Mouse (Mus musculus): ENCODE results near the gene Rpl23a. TPM values are rescaled to one million over a fixed set of nuclear protein-coding genes. Genes with fewer than 3 reads are reported as not detected.
A peak's percentile ranks its signal among the peaks of the same experiment; 100 is the strongest.

Gene Rpl23a
- polyA plus RNA-seq, 1 experiment from 2014 or later, result 997 TPM

DNA sequence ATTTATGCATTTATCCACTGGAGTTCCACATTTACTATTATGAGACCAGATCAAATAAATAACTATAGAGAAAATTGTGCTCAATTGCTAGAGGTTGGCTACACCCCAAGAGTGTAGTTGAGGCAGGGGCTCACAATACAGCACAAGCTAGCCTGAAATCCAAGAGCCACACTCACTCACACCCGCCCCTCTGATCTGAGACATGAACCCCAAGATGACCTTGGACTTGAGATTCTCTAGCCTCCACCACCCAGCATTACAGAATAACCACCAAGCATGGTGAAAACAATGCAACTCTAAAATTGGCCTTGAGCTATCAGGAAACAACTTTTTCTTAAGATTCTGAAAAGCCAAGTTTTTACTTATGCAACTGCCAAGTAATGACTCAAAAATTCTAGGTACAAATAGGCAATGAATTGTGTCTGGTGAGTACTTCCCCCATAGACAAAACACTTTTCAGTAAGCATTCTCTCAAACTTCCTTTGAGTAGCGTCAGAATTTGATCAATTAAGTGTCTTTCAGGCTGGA, 1.5 kb downstream of the Rpl23a start:
- Histone ChIP-seq H3K27ac (no peak overlapping the region), H3K4me3 (replicated peaks) (peak overlapping the region; percentile 75), H3K27me3 (no peaks in the 10 kb centered on the region), H3K4me2 (peak overlapping the region; percentile 75), H3K9me3 (no peaks in the 10 kb centered on the region), H3K4me1 (peaks cover 61% of the 10 kb centered on the region), H3K9ac (peak overlapping the region; percentile 83), H3K36me3 (replicated peaks) (peaks cover 30% of the 10 kb centered on the region)
- ATAC-seq (ENCODE audit: low FRiP score), result no peak
- WGBS, result 53% methylated on average over 2 of the region's 2 CpGs

GRCm38 (mm10) chr11:78180081-78180761, 3.2 kb downstream of the Rpl23a start:
- 83% methylated on average over 6 of the region's 6 CpGs for WGBS
- no peaks in the 10 kb centered on the region for H3K27me3 ChIP-seq
- ATAC-seq (ENCODE audit: low FRiP score), result no peak
- H3K4me1 ChIP-seq, result peaks cover 68% of the 10 kb centered on the region
- H3K9ac ChIP-seq, result no peak overlapping the region
- peaks cover 30% of the 10 kb centered on the region for H3K36me3 ChIP-seq (replicated peaks)
- H3K4me2 ChIP-seq, result peak overlapping the region; percentile 80; the same call in 1 of the 2 replicates
- no peak overlapping the region for H3K27ac ChIP-seq
- H3K9me3 ChIP-seq, result no peaks in the 10 kb centered on the region
- H3K4me3 ChIP-seq (replicated peaks), result no peak overlapping the region

GRCm38 (mm10) chr11:78179438-78179999, 3.9 kb downstream of the Rpl23a start:
- peak overlapping the region; percentile 80 for H3K4me2 ChIP-seq
- peaks cover 68% of the 10 kb centered on the region for H3K4me1 ChIP-seq
- no peak for ATAC-seq (ENCODE audit: low FRiP score)
- peak overlapping the region; percentile 64 for H3K4me3 ChIP-seq (replicated peaks)
- H3K27me3 ChIP-seq, result no peaks in the 10 kb centered on the region
- peak overlapping the region; percentile 91 for H3K27ac ChIP-seq
- no peaks in the 10 kb centered on the region for H3K9me3 ChIP-seq
- 39% methylated on average over 8 of the region's 8 CpGs for WGBS
- H3K36me3 ChIP-seq (replicated peaks), result peaks cover 30% of the 10 kb centered on the region
- peak overlapping the region; percentile 73; the same call in 1 of the 2 replicates for H3K9ac ChIP-seq

- H3K4me3 ChIP-seq (replicated peaks), result peak overlapping the region; percentile 64
- under 1% methylated on average over 29 of the region's 29 CpGs for WGBS
- peak overlapping the region; percentile 80 for H3K4me2 ChIP-seq
- no peaks in the 10 kb centered on the region for H3K9me3 ChIP-seq
- peaks cover 64% of the 10 kb centered on the region for H3K4me1 ChIP-seq
- peaks cover 30% of the 10 kb centered on the region for H3K36me3 ChIP-seq (replicated peaks)
- H3K27me3 ChIP-seq, result no peaks in the 10 kb centered on the region
- ATAC-seq (ENCODE audit: low FRiP score), result peak; percentile 2; the same call in 1 of the 2 replicates
- peak overlapping the region; percentile 91 for H3K27ac ChIP-seq
- peak overlapping the region; percentile 73 for H3K9ac ChIP-seq
Observed at GRCm38 (mm10) chr11:78178859-78179437, 4.4 kb downstream of the Rpl23a start.

DNA sequence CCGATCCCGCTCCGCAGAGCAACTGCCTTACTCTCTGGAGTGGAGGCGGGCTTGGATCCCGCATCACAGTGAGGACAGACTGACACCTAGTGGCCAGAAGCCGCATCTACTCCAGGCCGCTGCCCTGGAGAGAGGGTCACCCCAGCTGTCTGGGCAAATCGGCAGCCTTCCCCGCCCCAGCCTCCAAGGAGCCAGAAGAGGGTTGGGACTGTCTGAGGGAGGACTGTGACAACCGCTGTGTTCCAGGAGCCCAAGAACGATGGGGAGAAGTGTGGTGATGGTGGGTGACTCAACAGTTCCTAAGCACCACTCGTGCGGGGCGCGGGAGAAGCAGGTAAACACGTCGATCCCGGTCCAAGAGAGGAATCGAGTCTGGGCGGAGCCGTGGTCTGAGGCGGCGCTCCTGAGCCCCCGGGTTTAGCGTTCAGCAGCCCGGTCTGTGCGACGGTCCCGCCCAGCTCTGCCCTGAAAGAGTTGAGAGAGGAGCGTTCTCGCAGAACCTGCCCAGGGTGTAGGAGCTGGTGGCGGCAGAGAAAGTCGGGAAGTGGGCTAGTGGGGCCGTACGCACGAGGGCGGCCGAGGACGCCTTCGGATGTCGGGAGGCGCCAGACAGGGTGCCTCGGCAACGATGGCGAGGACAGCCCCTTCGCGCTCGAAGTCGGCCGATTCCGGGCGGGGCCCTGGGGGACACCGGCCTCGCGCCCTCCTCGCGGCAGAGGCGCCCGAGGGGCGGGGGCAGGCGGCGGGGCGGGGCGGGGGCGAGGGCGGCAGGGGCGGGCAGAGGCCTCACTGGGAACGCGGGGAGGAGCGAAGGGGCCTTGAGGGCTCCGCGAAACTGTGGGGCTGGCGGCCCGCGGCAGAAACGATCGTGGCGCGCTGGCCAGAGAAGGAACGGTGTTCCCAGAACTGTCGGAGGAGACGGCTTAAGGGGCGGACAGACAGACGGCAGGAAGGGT, 5.2 kb downstream of the Rpl23a start:
- Histone ChIP-seq H3K4me2 (peak overlapping the region; percentile 80), H3K4me3 (replicated peaks) (peak overlapping the region; percentile 64), H3K27ac (peak overlapping the region; percentile 91), H3K9me3 (no peaks in the 10 kb centered on the region), H3K9ac (peak overlapping the region; percentile 73), H3K4me1 (peaks cover 62% of the 10 kb centered on the region), H3K27me3 (no peaks in the 10 kb centered on the region), H3K36me3 (replicated peaks) (peaks cover 30% of the 10 kb centered on the region)
- WGBS, result under 1% methylated on average over 69 of the region's 84 CpGs
- peak; percentile 87 for ATAC-seq (ENCODE audit: low FRiP score)

DNA sequence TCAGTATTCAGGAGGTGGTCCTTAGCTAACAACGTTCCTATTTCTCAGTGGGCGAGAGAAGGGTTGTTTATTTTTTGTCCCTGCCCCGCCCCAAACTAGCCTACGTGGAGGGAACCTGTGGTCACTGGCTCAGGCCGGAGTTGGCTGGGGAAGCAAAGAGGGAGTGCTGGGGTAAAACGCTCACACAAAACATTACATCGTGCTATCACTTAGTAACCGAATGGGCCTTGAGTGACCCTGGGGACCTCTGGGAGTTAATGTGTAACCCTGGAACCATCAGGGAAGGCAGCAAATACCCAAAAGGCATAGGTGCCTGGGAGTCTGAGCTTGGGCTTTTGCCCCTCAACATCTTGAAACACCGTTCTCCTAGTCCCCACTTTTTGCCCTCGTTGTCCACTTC, 5.9 kb downstream of the Rpl23a start:
- Histone ChIP-seq H3K4me1 (peaks cover 60% of the 10 kb centered on the region), H3K27ac (0 out of 2 replicates have a peak overlapping the region, but pooled peaks have one; percentile 91), H3K4me3 (replicated peaks) (peak overlapping the region; percentile 64), H3K4me2 (peak overlapping the region; percentile 80), H3K27me3 (no peaks in the 10 kb centered on the region), H3K36me3 (replicated peaks) (peaks cover 30% of the 10 kb centered on the region), H3K9me3 (no peaks in the 10 kb centered on the region), H3K9ac (peak overlapping the region; percentile 54; the same call in 1 of the 2 replicates)
- WGBS, result 3% methylated on average over 10 of the region's 10 CpGs
- ATAC-seq (ENCODE audit: low FRiP score), result no peak

- H3K27me3 ChIP-seq, result no peaks in the 10 kb centered on the region
- H3K4me3 ChIP-seq (replicated peaks), result peak overlapping the region; percentile 64
- no peaks in the 10 kb centered on the region for H3K9me3 ChIP-seq
- WGBS, result under 1% methylated on average over 23 of the region's 23 CpGs
- H3K9ac ChIP-seq, result peak overlapping the region; percentile 54
- peak overlapping the region; percentile 84; the same call in 1 of the 2 replicates for H3K27ac ChIP-seq
- H3K36me3 ChIP-seq (replicated peaks), result peaks cover 27% of the 10 kb centered on the region
- H3K4me1 ChIP-seq, result peaks cover 55% of the 10 kb centered on the region
- peak overlapping the region; percentile 80 for H3K4me2 ChIP-seq
- ATAC-seq (ENCODE audit: low FRiP score), result no peak
Observed at GRCm38 (mm10) chr11:78176905-78177331, 6.5 kb downstream of the Rpl23a start.

DNA sequence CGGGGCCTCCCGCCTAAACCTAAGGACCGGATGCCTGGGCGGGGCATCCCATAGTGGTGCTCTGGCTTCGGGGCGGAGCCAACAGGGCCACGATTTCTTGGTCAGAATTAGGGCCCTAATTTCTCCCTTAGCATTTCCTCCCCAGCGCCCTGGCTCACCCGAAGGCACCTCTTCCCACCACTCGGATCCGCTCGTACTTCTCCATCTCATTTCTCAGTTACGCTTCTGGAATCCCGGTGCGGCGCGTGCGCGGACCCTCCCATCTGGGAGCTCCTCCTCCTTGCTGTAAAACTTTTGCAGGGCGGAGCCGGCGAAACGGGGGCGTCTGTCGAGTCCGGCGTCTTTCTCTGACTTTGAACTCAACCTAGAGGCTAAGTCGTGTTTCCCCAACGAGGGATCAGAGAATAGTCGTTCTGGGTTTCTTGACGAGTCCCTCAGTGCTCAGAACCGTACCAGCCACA, 7.0 kb downstream of the Rpl23a start, which contains the start of the genes Nek8 and Tlcd1:
Gene Nek8 (minus strand): TSS at position 274 of the 461 bp plus-strand sequence.
Gene Tlcd1 (plus strand): TSS at position 310 of the 461 bp plus-strand sequence.
- peak within 1 kb of the TSS; percentile 64 for H3K4me3 ChIP-seq (replicated peaks)
- ATAC-seq (ENCODE audit: low FRiP score), result peak; percentile 62
- peak within 1 kb of the TSS; percentile 54 for H3K9ac ChIP-seq
- H3K36me3 ChIP-seq (replicated peaks), result peaks cover 22% of the 10 kb centered on the region
- peaks cover 50% of the 10 kb centered on the region for H3K4me1 ChIP-seq
- H3K9me3 ChIP-seq, result no peaks in the 10 kb centered on the region
- no peaks in the 10 kb centered on the region for H3K27me3 ChIP-seq
- H3K4me2 ChIP-seq, result peak within 1 kb of the TSS; percentile 80
- under 1% methylated on average over 32 of the region's 32 CpGs for WGBS
- peak within 1 kb of the TSS; percentile 91 for H3K27ac ChIP-seq

DNA sequence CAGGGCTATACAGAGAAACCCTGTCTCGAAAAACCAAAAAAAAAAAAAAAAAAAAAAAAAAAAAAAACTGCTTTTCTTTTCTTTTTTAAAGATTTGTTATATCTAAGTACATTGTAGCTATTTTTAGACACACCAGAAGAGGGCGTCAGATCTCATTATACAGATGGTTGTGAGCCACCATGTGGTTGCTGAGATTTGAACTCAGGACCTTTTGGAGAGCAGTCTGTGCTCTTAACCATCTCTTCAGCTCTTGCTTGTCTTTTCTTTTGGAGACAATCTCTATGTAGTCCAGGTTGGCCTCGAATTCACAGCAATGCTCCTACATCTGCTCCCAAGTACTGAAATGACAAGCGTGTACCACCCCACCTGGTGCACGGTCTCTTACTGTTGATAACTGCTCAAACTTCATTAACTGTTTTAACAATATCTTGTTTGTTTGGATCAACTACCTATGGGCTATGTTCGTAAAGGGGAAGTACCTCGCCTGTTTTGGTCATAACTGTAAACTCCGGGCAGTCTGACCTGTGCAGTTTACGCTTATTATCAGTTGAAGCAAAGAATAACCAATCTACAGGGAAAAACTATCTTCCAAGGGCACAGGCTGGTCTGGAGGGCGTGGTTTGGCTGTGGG, 7.5 kb downstream of the Rpl23a start:
- Histone ChIP-seq H3K4me2 (peak overlapping the region; percentile 80), H3K4me1 (peaks cover 46% of the 10 kb centered on the region), H3K9ac (peak overlapping the region; percentile 54; the same call in 1 of the 2 replicates), H3K9me3 (no peaks in the 10 kb centered on the region), H3K27me3 (no peaks in the 10 kb centered on the region), H3K27ac (peak overlapping the region; percentile 63), H3K4me3 (replicated peaks) (peak overlapping the region; percentile 64), H3K36me3 (replicated peaks) (peaks cover 16% of the 10 kb centered on the region)
- ATAC-seq (ENCODE audit: low FRiP score), result no peak
- WGBS, result 11% methylated on average over 10 of the region's 10 CpGs

- Histone ChIP-seq H3K4me1 (peaks cover 33% of the 10 kb centered on the region), H3K27ac (no peak overlapping the region), H3K9ac (no peak overlapping the region), H3K36me3 (replicated peaks) (peaks cover 3% of the 10 kb centered on the region; the same call in 1 of the 2 replicates), H3K27me3 (no peaks in the 10 kb centered on the region), H3K4me2 (no peak overlapping the region), H3K9me3 (no peaks in the 10 kb centered on the region), H3K4me3 (replicated peaks) (no peak overlapping the region)
- ATAC-seq (ENCODE audit: low FRiP score), result no peak
- 93% methylated on average over 3 of the region's 3 CpGs for WGBS
Observed at GRCm38 (mm10) chr11:78174506-78174905, 8.9 kb downstream of the Rpl23a start.

All from forebrain, embryonic 12.5 days (tissue).